Mouse (Mus musculus): Measurements from ENCODE around the gene Rdh9.

Rdh9 gene

GRCm38 (mm10) chr10:127776011-127776410 is at the start of gene Rdh9:
Gene Rdh9, plus strand, starts transcription at chr10:127776386.
- no peak for DNase-seq

- no peak for DNase-seq
These were observed 47.7 kb upstream of the Rdh9 start for GRCm38 (mm10) chr10:127728437-127728836.

DNA sequence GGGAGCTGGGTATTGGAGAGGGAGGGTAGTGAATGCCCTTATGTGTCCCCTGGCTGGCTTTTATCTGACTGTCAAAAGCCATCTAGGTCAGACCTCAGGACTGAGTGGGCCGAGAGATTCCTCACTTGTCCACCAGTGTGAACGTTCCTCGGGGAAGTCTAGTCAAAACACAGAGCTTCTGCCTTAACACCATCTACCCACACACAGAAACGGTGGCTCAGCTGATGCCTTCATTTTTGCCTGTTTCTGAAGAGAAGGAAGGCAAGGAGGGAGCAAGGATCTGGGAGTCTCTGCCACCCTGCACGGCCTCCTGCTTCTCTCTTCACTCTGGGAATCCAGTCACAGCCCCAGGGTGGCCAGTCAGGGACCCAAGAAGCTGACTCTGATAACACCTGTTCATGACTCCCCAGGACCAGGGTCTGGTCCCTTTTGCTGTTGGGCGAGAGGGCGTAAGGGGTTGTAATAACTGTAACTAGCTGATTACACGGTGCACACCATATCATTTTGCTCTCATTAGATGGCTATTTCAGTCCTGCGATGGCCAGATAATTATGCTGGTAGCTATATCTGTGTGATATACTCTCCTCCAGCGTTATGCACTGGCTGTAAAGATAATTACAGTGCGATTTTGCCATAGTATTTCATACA is 45.8 kb upstream of the Rdh9 start:
- DNase-seq: no peak

DNA sequence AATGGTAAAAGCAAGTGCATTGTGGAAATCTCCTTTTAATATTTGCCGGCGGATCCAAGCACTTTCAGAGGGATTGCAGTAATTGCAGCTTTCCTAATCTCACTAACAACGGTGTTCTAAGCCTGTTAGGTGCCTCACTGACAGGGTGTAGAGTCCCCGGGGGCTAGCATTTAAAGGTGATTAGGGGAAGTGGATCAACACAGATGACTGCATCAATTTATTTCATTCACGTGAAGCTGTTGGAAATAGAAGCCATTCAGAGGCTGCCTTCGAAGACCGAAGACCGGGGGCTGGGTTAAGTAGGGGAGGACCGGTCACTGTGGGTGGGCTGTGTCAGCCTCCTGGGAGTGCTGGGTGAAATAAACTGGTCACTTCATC is 45.3 kb upstream of the Rdh9 start:
- DNase-seq: no peak

DNA sequence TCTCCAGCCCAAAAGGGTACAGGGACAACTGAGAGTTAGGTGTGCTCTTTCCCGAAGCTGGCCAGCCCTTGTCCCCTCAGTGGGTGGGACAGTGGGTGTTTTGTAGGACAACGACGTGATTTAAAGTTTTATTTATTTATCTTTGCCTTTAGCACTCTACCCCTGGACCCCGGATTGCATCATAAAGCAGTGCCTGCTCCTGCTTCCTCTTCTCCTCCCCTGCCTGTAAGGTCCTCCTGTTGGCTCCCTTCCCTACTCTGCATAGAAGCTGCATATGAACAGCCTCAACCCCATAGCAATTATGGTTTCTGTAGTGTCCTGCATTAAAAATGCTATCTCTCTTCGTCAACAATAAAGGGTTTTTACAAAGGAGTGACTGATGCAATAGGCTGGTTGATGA is 44.8 kb upstream of the Rdh9 start:
- DNase-seq: no peak

- no peak for DNase-seq
These were observed 41.8 kb upstream of the Rdh9 start for GRCm38 (mm10) chr10:127734434-127734833.

- DNase-seq: no peak
These were observed 39.9 kb upstream of the Rdh9 start for GRCm38 (mm10) chr10:127736266-127736665.

DNA sequence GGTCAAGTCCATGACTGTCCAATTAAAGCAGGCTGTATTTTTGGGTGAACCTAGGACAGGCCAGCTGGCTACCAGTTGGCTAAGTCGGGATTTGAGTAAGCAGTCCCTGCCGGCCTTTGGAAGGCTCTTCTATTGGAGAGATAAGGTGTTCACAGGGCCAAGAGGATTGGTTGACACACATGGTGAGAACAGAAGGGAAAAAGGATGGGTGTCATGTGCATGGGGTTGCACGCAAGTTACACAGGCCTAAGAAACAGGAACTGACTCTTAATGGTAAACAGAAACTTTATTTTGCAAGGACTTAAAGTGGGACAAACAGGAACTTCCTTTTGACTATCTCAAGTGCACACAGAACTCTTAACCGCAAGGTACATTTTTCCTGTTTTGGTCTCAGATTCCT is 39.3 kb upstream of the Rdh9 start:
- no peak for DNase-seq

- DNase-seq: no peak
These were observed 38.6 kb upstream of the Rdh9 start for GRCm38 (mm10) chr10:127737552-127737951.

DNA sequence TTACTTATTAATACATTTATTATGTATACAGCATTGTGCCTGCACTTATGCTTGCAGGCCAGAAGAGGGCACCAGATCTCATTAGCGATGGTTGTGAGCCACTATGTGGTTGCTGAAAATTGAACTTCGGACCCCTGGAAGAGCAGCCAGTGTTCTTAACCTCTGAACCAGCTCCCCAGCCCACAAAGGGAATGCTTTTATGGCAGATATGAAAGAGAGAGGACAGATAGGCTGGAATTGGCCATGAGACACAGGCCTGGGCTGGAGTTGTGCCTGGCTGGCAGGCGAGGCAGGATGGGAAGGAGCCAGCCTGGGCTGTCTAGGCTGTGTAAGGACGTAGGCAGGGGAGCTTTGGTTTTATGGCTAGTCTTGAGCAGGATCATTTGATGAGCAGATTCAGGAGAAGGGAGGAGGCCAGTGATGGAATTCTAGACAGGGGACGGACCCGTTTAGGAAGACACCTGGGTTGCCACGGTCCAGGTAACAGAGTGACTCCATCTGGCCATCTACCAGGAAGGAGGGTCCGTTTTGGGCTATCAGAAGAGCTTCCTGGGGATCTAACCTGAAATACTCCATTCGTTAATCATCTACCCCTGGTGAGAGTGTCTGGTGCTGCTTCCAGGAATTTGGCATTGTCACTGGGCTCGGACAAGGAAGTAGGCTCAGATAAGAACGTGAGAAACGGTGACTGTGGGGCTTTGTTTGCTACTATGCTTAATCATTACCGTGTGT is 37.9 kb upstream of the Rdh9 start:
- DNase-seq: peak; percentile 65

DNA sequence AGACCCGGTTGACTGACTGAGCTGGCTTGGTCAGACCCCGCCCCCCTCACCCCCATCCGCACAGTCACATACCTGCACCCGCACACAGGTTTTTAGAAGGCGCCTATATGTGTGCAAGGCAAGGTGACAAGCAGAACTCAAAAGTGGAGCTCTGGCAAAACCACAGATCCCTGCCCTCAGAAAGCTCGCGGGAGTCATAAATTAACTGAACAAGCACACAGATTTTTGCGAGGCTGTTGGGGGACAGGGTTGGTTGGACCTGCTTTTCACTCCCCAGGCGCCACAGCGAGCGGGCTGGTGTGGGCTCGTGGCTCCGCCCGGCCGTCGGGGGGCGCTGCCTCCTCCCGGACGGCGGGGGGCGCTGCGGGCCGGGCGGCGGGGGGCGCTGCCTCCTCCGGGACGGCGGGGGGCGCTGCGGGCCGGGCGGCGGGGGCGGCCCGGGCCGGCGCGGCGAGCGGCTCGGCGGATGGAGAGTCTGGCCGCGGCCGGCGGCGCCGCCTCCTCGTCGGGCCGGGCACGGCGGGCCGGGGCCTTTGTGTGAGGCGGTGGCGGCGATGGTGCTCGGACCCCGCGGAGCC is 37.0 kb upstream of the Rdh9 start, which contains the start of gene Zbtb39:
Gene Zbtb39, plus strand, starts transcription at position 456 of the 578 bp plus-strand sequence.
- peak; percentile 84 for DNase-seq

- peak; percentile 71 for DNase-seq
These were observed 36.5 kb upstream of the Rdh9 start for GRCm38 (mm10) chr10:127739661-127740161.

- peak; percentile 66 for DNase-seq
These were observed 31.5 kb upstream of the Rdh9 start for GRCm38 (mm10) chr10:127744661-127745060.

- no peak for DNase-seq
These were observed 30.3 kb upstream of the Rdh9 start for GRCm38 (mm10) chr10:127745886-127746285.

- DNase-seq: peak; percentile 78
These were observed 28.9 kb upstream of the Rdh9 start for GRCm38 (mm10) chr10:127747254-127747653.

- peak; percentile 70 for DNase-seq
These were observed 27.2 kb upstream of the Rdh9 start for GRCm38 (mm10) chr10:127748847-127749612.

DNA sequence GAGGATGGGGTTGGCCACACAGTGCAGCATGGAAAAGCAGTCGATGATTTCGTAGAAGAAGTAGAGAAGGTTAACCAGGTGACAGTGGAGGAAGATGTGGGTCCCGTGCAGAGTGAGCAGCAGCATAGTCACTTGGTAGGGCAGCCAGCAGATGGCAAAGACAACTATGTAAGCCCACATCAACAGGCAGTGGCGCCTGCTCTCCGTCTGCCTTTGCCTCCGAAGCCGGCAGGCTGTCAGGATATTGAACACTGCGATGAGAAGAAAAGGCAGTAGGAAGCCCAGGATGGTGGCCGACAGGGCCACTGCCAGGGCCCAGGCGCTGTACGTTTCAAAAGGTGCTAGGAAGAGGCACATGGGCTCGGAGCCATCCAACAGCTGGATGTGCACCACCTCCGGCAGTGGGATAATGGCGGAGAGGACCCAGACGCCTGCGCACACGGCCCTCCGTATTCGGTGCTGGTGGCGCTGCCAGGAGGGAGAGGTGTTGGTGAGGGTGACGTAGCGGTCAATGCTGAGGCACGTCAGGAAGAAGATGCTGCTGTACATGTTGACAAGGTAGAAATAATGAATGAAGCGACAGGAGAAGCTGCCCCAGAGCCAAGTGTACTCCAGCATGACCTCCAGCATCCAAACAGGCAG is 25.9 kb upstream of the Rdh9 start:
- DNase-seq: no peak

- peak; percentile 46 for DNase-seq
These were observed 24.6 kb upstream of the Rdh9 start, which contains the start of gene Gpr182 for GRCm38 (mm10) chr10:127751548-127751947. Gene Gpr182, minus strand, starts transcription at chr10:127751732.

- DNase-seq: peak; percentile 41
These were observed 21.5 kb upstream of the Rdh9 start for GRCm38 (mm10) chr10:127754566-127755166.

GRCm38 (mm10) chr10:127755246-127755645 is 20.9 kb upstream of the Rdh9 start:
- no peak for DNase-seq

GRCm38 (mm10) chr10:127755770-127756468 is 20.3 kb upstream of the Rdh9 start:
- DNase-seq: peak; percentile 18
